Mouse (Mus musculus): Measurements from ENCODE around the gene Abl2.
A peak's percentile ranks its signal among the peaks of the same experiment; 100 is the strongest.

Gene Abl2

GRCm38 (mm10) chr1:156672720-156673475, 114.3 kb downstream of the Abl2 start:
- DNase-seq: peak in 1 of 2 experiments; percentile 24

- DNase-seq: peak in 1 of 2 experiments; percentile 42
Observed at GRCm38 (mm10) chr1:156673476-156674194, 115.0 kb downstream of the Abl2 start.

DNA sequence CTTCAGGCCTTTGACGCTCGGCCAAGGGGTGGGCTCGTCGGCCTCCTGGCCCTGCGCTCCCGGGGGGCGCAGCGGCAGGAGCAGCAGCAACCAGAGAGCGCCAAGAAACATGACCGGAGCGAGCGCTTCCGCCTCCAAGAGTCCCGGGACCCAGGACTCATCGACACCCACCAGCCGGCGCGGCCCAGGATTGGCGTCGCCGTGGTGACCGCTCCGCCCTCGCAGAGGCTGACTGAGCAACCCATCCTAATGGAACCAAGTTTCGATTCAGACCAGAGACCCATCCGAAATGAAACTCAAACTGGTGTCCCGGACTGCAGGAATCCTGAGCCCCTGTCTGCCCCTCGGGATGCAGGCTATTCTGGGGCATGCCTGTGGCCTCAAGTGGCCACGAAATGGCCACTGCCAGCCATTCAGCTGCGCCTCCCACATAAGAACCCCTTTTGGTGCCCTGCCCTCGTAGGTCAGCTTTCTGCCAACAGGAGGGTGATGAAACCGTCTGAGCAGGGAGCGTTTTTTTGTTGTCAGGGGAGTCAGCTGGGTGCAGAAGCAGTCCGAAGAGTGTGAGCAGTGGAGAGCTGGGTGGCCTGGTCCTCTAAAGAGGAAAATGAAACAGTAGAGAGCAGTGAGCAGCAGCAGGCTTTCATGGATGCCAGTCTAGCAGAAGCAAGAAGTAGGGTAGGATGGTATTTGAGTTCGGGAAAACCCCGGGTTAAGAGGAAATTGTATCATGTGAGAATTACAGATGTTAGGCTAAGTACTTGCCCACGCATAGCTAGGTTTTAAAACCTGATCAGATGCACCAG, 115.8 kb downstream of the Abl2 start, which contains the start of gene Tor3a:
Gene Tor3a (minus strand): TSS at position 162 of the 806 bp plus-strand sequence.
- DNase-seq: peak; percentile 70 to 76

DNA sequence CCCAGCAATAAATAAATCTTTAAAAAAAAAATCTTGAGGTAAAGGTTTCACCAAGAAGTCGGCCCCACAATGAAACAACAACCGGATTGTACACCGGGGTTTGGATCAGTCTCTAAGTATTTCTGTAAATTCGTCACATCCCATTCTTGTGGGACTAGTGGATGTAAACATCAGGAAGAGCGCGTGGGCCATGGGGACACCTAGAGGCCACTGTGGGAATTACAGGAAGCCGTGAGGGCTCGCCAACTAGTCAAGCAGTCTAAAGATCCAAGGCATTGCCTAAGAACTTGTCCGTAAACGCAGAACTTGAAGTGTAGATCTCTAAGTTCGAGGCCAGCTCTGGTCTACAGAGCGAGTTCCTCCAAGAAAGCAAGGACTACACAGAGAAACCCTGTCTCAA, 117.6 kb downstream of the Abl2 start:
- DNase-seq: peak; percentile 20 to 49

DNA sequence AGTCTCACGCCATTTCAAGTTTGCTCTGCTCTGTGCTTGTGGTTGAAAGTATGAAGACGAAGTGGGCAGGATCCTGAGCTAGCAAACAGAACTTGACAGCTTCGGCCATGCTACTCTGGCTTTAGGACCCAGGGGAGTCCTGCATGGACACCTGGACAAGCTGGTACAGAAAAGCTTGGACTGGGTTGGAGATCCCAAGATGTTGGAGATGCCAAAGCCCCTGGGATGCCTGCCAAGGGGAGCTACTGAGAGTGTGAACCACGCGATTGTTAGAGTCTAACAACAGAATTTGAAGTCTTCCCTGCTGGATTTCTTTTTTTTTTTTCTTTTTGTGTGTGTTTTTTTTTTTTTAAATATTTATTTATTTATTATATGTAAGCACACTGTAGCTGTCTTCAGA, 118.0 kb downstream of the Abl2 start:
- DNase-seq: no peak

- no peak for DNase-seq
Observed at GRCm38 (mm10) chr1:156677230-156677629, 118.6 kb downstream of the Abl2 start.

DNA sequence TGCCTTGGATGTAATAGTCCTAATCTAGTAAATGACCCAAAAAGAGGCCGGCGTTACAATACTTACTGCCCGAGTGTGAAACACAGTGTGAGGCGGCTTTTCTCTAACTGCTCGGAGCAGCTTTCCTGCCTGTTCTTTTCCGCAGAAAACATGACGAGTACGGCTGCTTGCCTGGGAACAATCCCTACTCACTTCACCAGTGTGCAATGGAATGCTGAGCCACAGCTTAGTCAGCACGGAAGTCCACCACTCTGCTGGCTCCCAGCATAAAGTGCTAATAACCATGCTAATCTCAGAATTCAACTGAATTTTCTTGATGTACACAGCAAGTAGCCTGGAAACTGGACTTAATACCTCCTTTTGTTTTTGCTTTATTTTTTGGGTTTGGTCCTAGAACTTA, 121.0 kb downstream of the Abl2 start:
- no peak for DNase-seq

- no peak for DNase-seq
Observed at GRCm38 (mm10) chr1:156686025-156686661, 127.6 kb downstream of the Abl2 start.

Data from spleen, adult 18-20 months (tissue).